Mouse (Mus musculus): ENCODE results near the gene Cecr2. TPM values are rescaled to one million over a fixed set of nuclear protein-coding genes. Genes with fewer than 3 reads are reported as not detected.

The Cecr2 gene
- polyA plus RNA-seq, 1 experiment from 2014 or later = 1.1 TPM

DNA sequence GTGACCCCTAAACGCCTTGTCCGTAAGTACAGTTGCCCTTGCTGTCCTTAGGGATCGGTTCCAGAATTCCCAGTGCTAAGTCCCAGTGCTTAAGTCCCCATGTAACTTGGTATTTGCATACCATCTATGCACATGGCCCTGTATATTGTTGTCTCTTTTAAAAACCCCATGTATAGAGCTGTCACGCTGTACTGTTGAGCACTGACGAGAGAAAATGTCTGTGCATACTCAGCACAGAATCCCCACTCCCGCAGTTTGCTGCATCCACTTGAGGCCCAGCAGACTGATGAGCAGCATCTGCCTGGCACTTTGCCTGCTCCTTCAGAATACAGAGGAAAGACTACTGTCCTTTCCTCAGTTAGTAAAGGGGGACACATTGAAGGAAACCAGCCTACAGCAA lies 107.6 kb downstream of the Cecr2 start:
- Histone ChIP-seq H3K4me2 (no peak overlapping the region), H3K27ac (no peak overlapping the region), H3K9me3 (replicated peaks) (no peaks in the 10 kb centered on the region), H3K9ac (no peak overlapping the region), H3K36me3 (no peaks in the 10 kb centered on the region), H3K4me3 (no peak overlapping the region), H3K4me1 (replicated peaks) (peaks cover 4% of the 10 kb centered on the region; the same call in 1 of the 2 replicates), H3K27me3 (no peaks in the 10 kb centered on the region)
- no peak for ATAC-seq (replicated peaks; ENCODE audit: insufficient number of reproducible peaks, insufficient read depth, low FRiP score, low read depth)
- WGBS = 80% methylated on average over 6 of the region's 6 CpGs

- H3K9me3 ChIP-seq (replicated peaks) = no peaks in the 10 kb centered on the region
- ATAC-seq (replicated peaks; ENCODE audit: insufficient number of reproducible peaks, insufficient read depth, low FRiP score, low read depth) = no peak
- H3K36me3 ChIP-seq = no peaks in the 10 kb centered on the region
- H3K9ac ChIP-seq = no peak overlapping the region
- H3K4me3 ChIP-seq = no peak overlapping the region
- no peaks in the 10 kb centered on the region for H3K27me3 ChIP-seq
- no peak overlapping the region for H3K27ac ChIP-seq
- peaks cover 4% of the 10 kb centered on the region; the same call in 1 of the 2 replicates for H3K4me1 ChIP-seq (replicated peaks)
- H3K4me2 ChIP-seq = no peak overlapping the region
- 50% methylated on average over 3 of the region's 3 CpGs for WGBS
Observed at GRCm38 (mm10) chr6:120776286-120776685, 110.1 kb downstream of the Cecr2 start.

- no peak overlapping the region for H3K9ac ChIP-seq
- no peaks in the 10 kb centered on the region for H3K27me3 ChIP-seq
- no peaks in the 10 kb centered on the region for H3K9me3 ChIP-seq (replicated peaks)
- WGBS = 77% methylated on average over 9 of the region's 9 CpGs
- no peaks in the 10 kb centered on the region for H3K36me3 ChIP-seq
- H3K4me2 ChIP-seq = no peak overlapping the region
- peaks cover 4% of the 10 kb centered on the region; the same call in 1 of the 2 replicates for H3K4me1 ChIP-seq (replicated peaks)
- no peak overlapping the region for H3K27ac ChIP-seq
- no peak for ATAC-seq (replicated peaks; ENCODE audit: insufficient number of reproducible peaks, insufficient read depth, low FRiP score, low read depth)
- no peak overlapping the region for H3K4me3 ChIP-seq
Observed at GRCm38 (mm10) chr6:120777533-120777932, 111.4 kb downstream of the Cecr2 start.

DNA sequence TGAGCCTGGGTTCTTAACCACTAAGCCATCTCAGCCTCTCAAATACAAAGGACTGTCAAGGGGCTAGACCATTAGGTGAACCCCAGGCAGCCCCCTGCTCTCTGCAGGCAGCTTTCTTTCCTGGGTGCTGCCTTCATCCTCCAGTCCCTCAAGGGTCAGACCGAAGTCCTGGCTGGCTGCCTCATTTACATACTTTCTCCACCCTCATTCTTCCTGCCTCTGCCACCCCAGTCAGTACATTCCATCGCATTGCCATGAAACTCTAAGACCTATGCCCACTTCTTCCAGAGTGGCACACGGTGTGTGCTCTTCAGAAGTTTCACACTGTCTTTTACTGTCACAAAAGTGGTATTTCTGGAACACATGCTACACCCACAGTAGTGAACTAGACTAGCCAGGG lies 112.1 kb downstream of the Cecr2 start:
- ATAC-seq (replicated peaks; ENCODE audit: insufficient number of reproducible peaks, insufficient read depth, low FRiP score, low read depth) = no peak
- H3K9ac ChIP-seq = no peak overlapping the region
- H3K4me1 ChIP-seq (replicated peaks) = peaks cover 4% of the 10 kb centered on the region; the same call in 1 of the 2 replicates
- 48% methylated on average over 3 of the region's 3 CpGs for WGBS
- H3K4me2 ChIP-seq = no peak overlapping the region
- no peaks in the 10 kb centered on the region for H3K36me3 ChIP-seq
- H3K9me3 ChIP-seq (replicated peaks) = no peaks in the 10 kb centered on the region
- no peak overlapping the region for H3K27ac ChIP-seq
- H3K4me3 ChIP-seq = no peak overlapping the region
- H3K27me3 ChIP-seq = no peaks in the 10 kb centered on the region

DNA sequence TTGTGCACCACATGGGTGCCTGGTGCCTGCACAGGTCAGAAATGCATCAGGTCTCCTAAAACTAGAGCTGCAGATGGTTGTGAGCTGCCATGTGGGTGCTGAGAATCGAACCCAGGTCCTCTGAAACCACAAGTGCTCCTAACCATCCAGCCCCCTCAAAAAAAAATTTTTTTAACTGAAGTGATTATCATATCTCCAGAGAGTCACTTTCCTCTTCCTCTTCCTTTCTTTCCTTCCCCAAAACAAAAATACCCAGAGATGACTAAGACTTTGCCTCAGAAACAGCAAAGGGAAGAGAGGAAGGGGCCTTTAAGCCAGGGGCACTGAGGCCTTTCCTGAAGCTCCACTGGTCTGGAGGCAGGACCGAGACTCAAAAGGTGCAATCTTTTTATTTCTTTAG lies 116.8 kb downstream of the Cecr2 start:
- Histone ChIP-seq H3K4me1 (replicated peaks) (peaks cover 3% of the 10 kb centered on the region; the same call in 1 of the 2 replicates), H3K9me3 (replicated peaks) (no peaks in the 10 kb centered on the region), H3K27ac (no peak overlapping the region), H3K4me3 (no peak overlapping the region), H3K27me3 (no peaks in the 10 kb centered on the region), H3K9ac (no peak overlapping the region), H3K36me3 (no peaks in the 10 kb centered on the region), H3K4me2 (no peak overlapping the region)
- 71% methylated on average over 2 of the region's 2 CpGs for WGBS
- no peak for ATAC-seq (replicated peaks; ENCODE audit: insufficient number of reproducible peaks, insufficient read depth, low FRiP score, low read depth)

GRCm38 (mm10) chr6:120784351-120784750 lies 118.2 kb downstream of the Cecr2 start:
- Histone ChIP-seq H3K27me3 (no peaks in the 10 kb centered on the region), H3K4me1 (replicated peaks) (no peaks in the 10 kb centered on the region), H3K4me2 (no peak overlapping the region), H3K27ac (no peak overlapping the region), H3K9me3 (replicated peaks) (no peaks in the 10 kb centered on the region), H3K36me3 (no peaks in the 10 kb centered on the region), H3K9ac (no peak overlapping the region), H3K4me3 (no peak overlapping the region)
- WGBS = 67% methylated on average over 7 of the region's 7 CpGs
- ATAC-seq (replicated peaks; ENCODE audit: insufficient number of reproducible peaks, insufficient read depth, low FRiP score, low read depth) = no peak

DNA sequence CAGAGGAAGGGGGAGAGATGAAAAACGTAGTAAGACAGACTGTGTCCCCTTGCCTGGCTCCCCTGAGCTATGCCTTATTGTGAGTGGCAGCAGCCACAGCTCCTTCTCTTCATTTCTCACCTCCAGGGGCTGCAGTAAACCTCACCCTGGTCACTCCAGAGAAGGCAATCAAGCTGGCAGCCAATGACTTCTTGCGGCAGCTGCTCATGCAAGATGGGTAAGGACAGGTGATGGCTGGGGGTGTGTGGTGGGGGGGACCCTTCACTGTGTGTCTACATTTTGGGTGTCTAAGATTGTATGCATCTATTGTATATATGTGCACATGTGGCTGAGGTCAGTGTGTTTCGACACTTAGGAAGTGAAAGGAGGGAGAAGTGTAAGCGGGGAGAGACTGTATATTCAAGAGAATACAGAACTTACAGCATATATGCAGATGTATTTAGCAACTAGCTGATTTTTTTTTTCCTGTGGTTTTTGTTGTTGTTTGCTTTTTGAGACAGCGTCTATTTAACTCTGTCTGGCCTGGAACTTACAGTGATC lies 122.0 kb downstream of the Cecr2 start:
- Histone ChIP-seq H3K4me1 (replicated peaks) (no peaks in the 10 kb centered on the region), H3K9me3 (replicated peaks) (no peaks in the 10 kb centered on the region), H3K27me3 (no peaks in the 10 kb centered on the region), H3K9ac (no peak overlapping the region), H3K36me3 (peaks cover 11% of the 10 kb centered on the region; the same call in 1 of the 2 replicates), H3K4me3 (no peak overlapping the region), H3K27ac (no peak overlapping the region), H3K4me2 (no peak overlapping the region)
- ATAC-seq (replicated peaks; ENCODE audit: insufficient number of reproducible peaks, insufficient read depth, low FRiP score, low read depth) = no peak
- 80% methylated on average over 5 of the region's 5 CpGs for WGBS

DNA sequence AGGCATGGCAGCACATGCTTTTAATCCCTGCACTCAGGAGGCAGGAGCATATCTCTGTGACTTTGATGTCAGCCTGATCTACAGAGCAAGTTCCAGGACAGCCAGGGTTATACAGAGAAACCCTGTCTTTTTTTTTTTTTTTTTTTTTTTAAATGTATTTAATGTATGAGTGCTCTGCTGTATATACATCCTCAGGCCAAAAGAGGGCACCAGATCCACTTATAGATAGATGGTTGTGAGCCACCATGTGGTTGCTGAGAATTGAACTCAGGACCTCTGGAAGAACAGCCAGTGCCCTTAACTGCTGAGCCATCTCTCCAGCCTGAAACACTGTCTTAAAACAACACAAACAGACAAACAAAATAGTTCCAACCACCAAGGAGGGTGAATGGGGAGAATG lies 122.7 kb downstream of the Cecr2 start:
- H3K36me3 ChIP-seq = peaks cover 19% of the 10 kb centered on the region; the same call in 1 of the 2 replicates
- no peaks in the 10 kb centered on the region for H3K4me1 ChIP-seq (replicated peaks)
- H3K9me3 ChIP-seq (replicated peaks) = no peaks in the 10 kb centered on the region
- H3K27ac ChIP-seq = no peak overlapping the region
- H3K9ac ChIP-seq = no peak overlapping the region
- H3K4me3 ChIP-seq = no peak overlapping the region
- no peak overlapping the region for H3K4me2 ChIP-seq
- ATAC-seq (replicated peaks; ENCODE audit: insufficient number of reproducible peaks, insufficient read depth, low FRiP score, low read depth) = no peak
- H3K27me3 ChIP-seq = no peaks in the 10 kb centered on the region

GRCm38 (mm10) chr6:120790153-120790552 lies 124.0 kb downstream of the Cecr2 start:
- ATAC-seq (replicated peaks; ENCODE audit: insufficient number of reproducible peaks, insufficient read depth, low FRiP score, low read depth) = no peak
- Histone ChIP-seq H3K27me3 (no peaks in the 10 kb centered on the region), H3K36me3 (peaks cover 31% of the 10 kb centered on the region; the same call in 1 of the 2 replicates), H3K9ac (no peak overlapping the region), H3K9me3 (replicated peaks) (no peaks in the 10 kb centered on the region), H3K27ac (no peak overlapping the region), H3K4me3 (no peak overlapping the region), H3K4me1 (replicated peaks) (no peaks in the 10 kb centered on the region), H3K4me2 (no peak overlapping the region)
- 67% methylated on average over 11 of the region's 11 CpGs for WGBS

- Histone ChIP-seq H3K27me3 (no peaks in the 10 kb centered on the region), H3K9ac (no peak overlapping the region), H3K9me3 (replicated peaks) (no peaks in the 10 kb centered on the region), H3K4me1 (replicated peaks) (no peaks in the 10 kb centered on the region), H3K4me3 (no peak overlapping the region), H3K27ac (no peak overlapping the region), H3K36me3 (peaks cover 37% of the 10 kb centered on the region; the same call in 1 of the 2 replicates), H3K4me2 (no peak overlapping the region)
- WGBS = 73% methylated on average over 5 of the region's 5 CpGs
- ATAC-seq (replicated peaks; ENCODE audit: insufficient number of reproducible peaks, insufficient read depth, low FRiP score, low read depth) = no peak
Observed at GRCm38 (mm10) chr6:120790717-120791116, 124.5 kb downstream of the Cecr2 start.

GRCm38 (mm10) chr6:120792947-120793346 lies 126.8 kb downstream of the Cecr2 start:
- no peak overlapping the region for H3K4me3 ChIP-seq
- H3K27ac ChIP-seq = no peak overlapping the region
- ATAC-seq (replicated peaks; ENCODE audit: insufficient number of reproducible peaks, insufficient read depth, low FRiP score, low read depth) = no peak
- no peaks in the 10 kb centered on the region for H3K27me3 ChIP-seq
- H3K4me1 ChIP-seq (replicated peaks) = no peaks in the 10 kb centered on the region
- H3K36me3 ChIP-seq = peaks cover 58% of the 10 kb centered on the region
- no peak overlapping the region for H3K9ac ChIP-seq
- WGBS = 88% methylated on average over 8 of the region's 8 CpGs
- no peak overlapping the region for H3K4me2 ChIP-seq
- H3K9me3 ChIP-seq (replicated peaks) = no peaks in the 10 kb centered on the region

DNA sequence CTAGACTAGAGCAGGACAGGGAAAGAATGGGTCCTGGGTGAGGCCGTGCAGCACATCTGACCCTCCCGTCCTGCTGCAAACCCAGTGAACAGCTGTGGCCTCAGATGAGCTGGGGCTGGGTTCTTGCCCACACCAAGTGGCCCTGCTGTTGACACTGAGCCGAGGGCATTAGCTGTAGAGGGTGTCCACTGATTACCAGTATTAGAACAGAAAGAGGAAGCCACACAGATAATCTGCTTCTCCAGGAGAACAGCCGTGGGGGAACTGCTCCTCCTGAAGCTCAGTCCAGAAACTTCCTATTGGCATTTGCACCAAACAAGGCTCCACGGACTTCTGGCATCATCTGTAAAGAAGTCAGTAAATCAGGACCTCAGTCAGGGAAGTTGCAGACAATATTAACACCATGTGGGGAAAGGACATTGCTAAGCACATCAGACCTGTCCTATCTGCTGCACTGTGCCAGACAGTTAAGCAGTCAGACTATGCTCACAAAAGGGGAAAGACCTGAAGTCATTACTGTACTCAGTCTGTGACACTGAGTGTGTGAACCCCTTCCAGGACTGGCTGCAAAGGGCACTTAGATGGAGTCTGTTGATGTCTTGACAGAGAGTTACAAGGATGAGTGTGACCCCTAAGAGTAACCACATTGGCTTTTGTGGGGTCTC lies 129.4 kb downstream of the Cecr2 start:
- Histone ChIP-seq H3K36me3 (peaks cover 82% of the 10 kb centered on the region), H3K4me3 (no peak overlapping the region), H3K27me3 (no peaks in the 10 kb centered on the region), H3K9ac (no peak overlapping the region), H3K4me2 (no peak overlapping the region), H3K9me3 (replicated peaks) (no peaks in the 10 kb centered on the region), H3K4me1 (replicated peaks) (no peaks in the 10 kb centered on the region), H3K27ac (no peak overlapping the region)
- ATAC-seq (replicated peaks; ENCODE audit: insufficient number of reproducible peaks, insufficient read depth, low FRiP score, low read depth) = no peak
- 60% methylated on average over 5 of the region's 5 CpGs for WGBS
